Mouse (Mus musculus) CD4-positive, CD25-positive, alpha-beta regulatory T cell (primary cell): Measurements from ENCODE around the gene Hes2. TPM values are rescaled to one million over a fixed set of nuclear protein-coding genes. Genes with fewer than 3 reads are reported as not detected.

ENCODE experiments used
- polyA plus RNA-seq: library from polyadenylated mRNA; unstranded; fragments of 100-300 nt; shearing (Covaris generic); gene quantifications from one replicate; pipeline ENCODE4 v1.2.1, GENCODE M21; 2017

Hes2 gene
- polyA plus RNA-seq = not detected

GRCm38 (mm10) chr4:152158585-152159284 is at the start of gene Hes2:
Gene Hes2, plus strand, starts transcription at chr4:152158867.

DNA sequence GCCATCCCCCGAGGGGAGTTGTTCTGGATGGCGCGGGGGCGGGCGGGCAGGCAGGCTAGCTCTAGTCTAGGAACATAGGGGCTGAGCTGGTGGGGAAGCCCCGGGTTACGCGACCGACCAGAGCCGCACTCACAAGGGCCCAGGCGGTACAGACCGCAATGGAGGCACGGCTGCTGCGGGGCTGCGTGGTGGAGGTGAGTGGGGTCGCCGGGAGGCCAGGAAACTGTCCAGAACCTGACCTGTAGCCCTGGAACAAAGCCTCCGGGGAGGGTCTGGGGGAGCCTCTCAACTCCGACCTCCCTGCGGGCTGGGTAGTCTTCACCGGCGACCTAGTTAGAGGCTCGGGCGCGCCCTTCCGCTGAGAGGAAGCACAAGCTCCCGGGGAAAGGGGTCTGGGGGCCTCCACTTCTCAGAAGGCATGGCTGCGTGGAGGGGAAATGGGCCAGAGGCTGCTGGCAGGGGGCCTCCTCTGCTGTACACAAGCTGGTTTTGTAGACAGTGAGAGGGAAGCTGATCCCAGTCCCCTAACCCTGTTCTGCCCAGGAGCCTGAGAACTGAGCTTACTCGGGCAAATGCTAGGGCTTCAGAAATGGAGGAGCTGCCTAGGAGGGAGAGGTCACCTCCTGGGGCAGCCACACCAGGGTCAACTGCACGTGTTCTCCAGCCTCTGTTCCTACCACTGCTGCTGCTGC is 42.6 kb upstream of the Hes2 start, which contains the start of gene Tnfrsf25:
Gene Tnfrsf25 (plus strand): TSS at position 14 of the 692 bp plus-strand sequence.

DNA sequence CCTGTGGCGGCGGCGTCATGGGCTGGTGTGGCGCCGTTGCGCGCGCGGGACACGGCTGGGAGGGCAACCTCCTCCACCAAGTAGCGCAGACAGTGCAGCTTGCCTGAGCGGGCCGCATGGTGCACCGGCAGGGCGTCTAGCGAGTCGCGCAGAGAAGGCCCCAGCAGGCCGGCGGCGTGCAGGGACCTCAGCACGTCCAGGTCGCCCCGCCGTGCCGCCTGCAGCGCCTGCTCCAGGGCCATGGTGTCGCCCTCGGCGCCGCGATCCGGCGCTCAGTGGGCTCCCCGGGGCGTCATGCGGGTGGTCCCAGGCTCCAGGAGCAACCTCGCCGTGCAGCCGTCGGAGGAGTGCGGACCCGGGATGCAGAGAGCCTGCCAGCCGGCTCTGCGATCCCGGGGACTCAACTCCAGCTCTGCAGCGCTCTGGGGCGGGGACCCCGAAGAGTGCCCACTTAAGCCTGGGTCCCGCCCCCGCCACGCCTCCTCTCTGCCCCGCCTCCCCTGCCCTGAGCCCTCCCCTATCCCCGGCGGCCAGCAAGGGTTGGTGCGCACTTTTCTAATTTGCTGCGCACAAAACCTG is 6.6 kb upstream of the Hes2 start, which contains the start of gene Espn:
Gene Espn (minus strand): TSS at position 406 of the 579 bp plus-strand sequence.

GRCm38 (mm10) chr4:152177537-152178343 is 19.1 kb downstream of the Hes2 start, which contains the start of gene Acot7:
Gene Acot7, plus strand, starts transcription at chr4:152178134.

Other genes starting within 250 kb of the Hes2 start
- gene Dnajc11, start 225.2 kb upstream of the Hes2 start, polyA plus RNA-seq = 52.4 TPM
- gene Thap3, start 169.9 kb upstream of the Hes2 start, polyA plus RNA-seq = 107 TPM
- 15.8 TPM for gene Phf13, start 162.6 kb upstream of the Hes2 start, polyA plus RNA-seq
- gene Klhl21, start 150.1 kb upstream of the Hes2 start, polyA plus RNA-seq = 21.9 TPM
- 32.0 TPM for gene Zbtb48, start 131.2 kb upstream of the Hes2 start, polyA plus RNA-seq
- not detected for gene Tas1r1, start 120.3 kb upstream of the Hes2 start, polyA plus RNA-seq
- gene Nol9, start 119.5 kb upstream of the Hes2 start, polyA plus RNA-seq = 49.3 TPM
- 8.7 TPM for gene Plekhg5, start 86.4 kb upstream of the Hes2 start, polyA plus RNA-seq
- gene Tnfrsf25, start 42.9 kb upstream of the Hes2 start, polyA plus RNA-seq = 212 TPM
- 52.1 TPM for gene Espn, start 6.5 kb upstream of the Hes2 start, polyA plus RNA-seq
- 68.7 TPM for gene Acot7, start 19.3 kb downstream of the Hes2 start, polyA plus RNA-seq
- 0.20 TPM for gene Gpr153, start 115.4 kb downstream of the Hes2 start, polyA plus RNA-seq
- gene Hes3, start 132.8 kb downstream of the Hes2 start, polyA plus RNA-seq = not detected
- gene Icmt, start 138.4 kb downstream of the Hes2 start, polyA plus RNA-seq = 20.2 TPM
- gene Rnf207, start 160.1 kb downstream of the Hes2 start, polyA plus RNA-seq = not detected
- gene Rpl22, start 166.9 kb downstream of the Hes2 start, polyA plus RNA-seq = 441 TPM
- gene Chd5, start 179.8 kb downstream of the Hes2 start, polyA plus RNA-seq = 0.08 TPM